Mouse (Mus musculus) megakaryocyte, embryonic 14.5 days (primary cell): ENCODE data around the gene Epha1.

Experiments used
- FLI1 ChIP-seq: IDR thresholded peaks from 2 replicates; pipeline ENCODE4 v1.6.1; 2012; ENCODE audit warnings: low read length, inconsistent platforms, mixed read lengths
- GATA1 ChIP-seq: IDR thresholded peaks from 3 replicates; pipeline ENCODE4 v1.6.1; 2012; ENCODE audit warnings: mixed read lengths, low read length, inconsistent platforms, borderline replicate concordance

- no peak for TF ChIP-seq FLI1
- TF ChIP-seq GATA1 = no peak
Measured at GRCm38 (mm10) chr6:42342171-42342570, 30.9 kb downstream of the Epha1 start.
